Mouse (Mus musculus): ENCODE measurements around the gene Olfr998. TPM values are rescaled to one million over a fixed set of nuclear protein-coding genes. Genes with fewer than 3 reads are reported as not detected.
"Not testable (repeated sequence)": the region's sequence is repeated elsewhere in the genome, so short reads cannot be mapped to it uniquely, and the experiment has no call there.

Olfr998 gene
- polyA plus RNA-seq (2016; fragmentation: Nextera tagmentation; extraction: Ambion mirVana), result not detected in 2 replicates

- 73% methylated on average over 2 of the region's 2 CpGs for WGBS
- H3K9ac ChIP-seq; H3K4me2 ChIP-seq; H3K27ac ChIP-seq (ENCODE audit: poor library complexity, severe bottlenecking); H3K4me3 ChIP-seq; ATAC-seq (ENCODE audit: insufficient number of reproducible peaks, low FRiP score); H3K4me1 ChIP-seq (replicated peaks); H3K27me3 ChIP-seq (replicated peaks); H3K9me3 ChIP-seq (replicated peaks); H3K36me3 ChIP-seq: not testable (repeated sequence)
These were observed at the start of gene Olfr998 for GRCm38 (mm10) chr2:85588648-85589047. Olfr998 (plus strand) TSS chr2:85588948.

GRCm38 (mm10) chr2:85554806-85555205 is 33.9 kb upstream of the Olfr998 start:
- H3K27ac ChIP-seq (ENCODE audit: poor library complexity, severe bottlenecking), result no peak overlapping the region
- no peak overlapping the region for H3K4me2 ChIP-seq
- WGBS, result 55% methylated on average over 1 of the region's 1 CpGs
- H3K9me3 ChIP-seq (replicated peaks), result no peaks in the 10 kb centered on the region
- H3K36me3 ChIP-seq, result no peaks in the 10 kb centered on the region
- H3K27me3 ChIP-seq (replicated peaks), result no peaks in the 10 kb centered on the region
- H3K4me3 ChIP-seq, result no peak overlapping the region
- H3K9ac ChIP-seq, result no peak overlapping the region
- no peaks in the 10 kb centered on the region for H3K4me1 ChIP-seq (replicated peaks)
- no peak for ATAC-seq (ENCODE audit: insufficient number of reproducible peaks, low FRiP score)

DNA sequence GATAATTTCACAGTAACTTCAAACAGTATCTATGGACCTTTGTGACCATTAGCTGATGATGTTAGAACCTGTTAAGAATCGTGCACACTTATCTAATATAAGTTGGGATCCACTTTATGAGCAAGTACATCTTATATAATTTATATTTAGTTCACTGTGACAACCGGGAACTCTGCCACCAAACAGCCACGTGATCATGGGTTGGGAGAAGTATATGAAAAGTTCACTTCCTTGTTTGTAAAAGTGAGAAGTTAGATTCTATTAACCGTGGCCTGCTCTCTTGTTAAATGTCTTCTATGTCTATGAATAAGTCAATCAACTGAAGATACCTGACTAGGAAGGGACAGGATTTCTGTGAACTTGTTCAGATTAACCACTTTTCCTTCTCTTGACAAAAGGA is 28.5 kb upstream of the Olfr998 start:
- H3K27me3 ChIP-seq (replicated peaks), result no peaks in the 10 kb centered on the region
- H3K4me3 ChIP-seq, result no peak overlapping the region
- H3K36me3 ChIP-seq, result no peaks in the 10 kb centered on the region
- H3K4me2 ChIP-seq, result no peak overlapping the region
- no peak overlapping the region for H3K9ac ChIP-seq
- H3K4me1 ChIP-seq (replicated peaks), result no peaks in the 10 kb centered on the region
- no peak overlapping the region for H3K27ac ChIP-seq (ENCODE audit: poor library complexity, severe bottlenecking)
- no peaks in the 10 kb centered on the region for H3K9me3 ChIP-seq (replicated peaks)
- 46% methylated on average over 4 of the region's 4 CpGs for WGBS
- no peak for ATAC-seq (ENCODE audit: insufficient number of reproducible peaks, low FRiP score)

DNA sequence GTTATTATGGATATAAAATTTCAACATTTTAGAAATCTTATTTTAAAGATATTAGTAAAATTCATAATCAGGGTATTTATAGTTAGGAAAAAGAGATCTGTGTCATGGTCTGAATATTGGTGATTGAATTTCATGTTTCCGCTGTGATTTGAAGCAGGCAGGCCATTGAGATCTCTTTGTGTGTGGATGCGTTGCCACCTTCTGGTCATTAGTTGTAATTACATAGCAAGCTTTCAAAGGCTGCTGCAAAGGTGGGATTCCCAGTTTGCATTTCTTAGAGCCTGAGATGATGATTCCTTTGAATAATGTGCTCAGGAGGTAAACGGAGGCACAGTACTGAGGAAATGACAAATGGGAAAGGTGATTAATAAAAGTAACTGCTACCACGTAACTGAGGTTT is 27.6 kb upstream of the Olfr998 start:
- H3K4me2 ChIP-seq, result no peak overlapping the region
- H3K9ac ChIP-seq, result no peak overlapping the region
- no peaks in the 10 kb centered on the region for H3K36me3 ChIP-seq
- H3K27me3 ChIP-seq (replicated peaks), result no peaks in the 10 kb centered on the region
- no peak overlapping the region for H3K4me3 ChIP-seq
- 20% methylated on average over 4 of the region's 4 CpGs for WGBS
- H3K4me1 ChIP-seq (replicated peaks), result no peaks in the 10 kb centered on the region
- H3K9me3 ChIP-seq (replicated peaks), result no peaks in the 10 kb centered on the region
- no peak for ATAC-seq (ENCODE audit: insufficient number of reproducible peaks, low FRiP score)
- H3K27ac ChIP-seq (ENCODE audit: poor library complexity, severe bottlenecking), result no peak overlapping the region

DNA sequence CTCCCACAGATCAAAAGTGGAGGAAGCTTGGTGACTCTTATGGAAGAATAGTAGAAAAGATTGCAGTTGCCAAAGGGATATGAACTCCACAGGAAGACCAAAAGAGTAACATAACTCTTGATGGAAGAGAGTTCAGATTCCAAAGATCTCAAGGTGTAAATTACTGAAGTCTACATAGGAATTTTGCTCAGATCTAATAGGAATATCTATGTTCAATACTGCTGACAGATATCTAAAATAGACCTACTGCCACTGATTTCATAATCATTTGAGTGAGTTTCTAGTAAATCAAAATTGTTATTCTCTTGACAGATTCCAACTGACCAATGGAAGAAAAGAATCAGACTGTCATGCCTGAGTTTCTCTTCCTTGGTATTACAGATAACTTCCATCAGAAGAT is 9.8 kb upstream of the Olfr998 start, which contains the start of gene Olfr996:
TSS of gene Olfr996 (plus strand) at position 301 of the 400 bp plus-strand sequence.
- no peaks in the 10 kb centered on the region for H3K36me3 ChIP-seq
- H3K9ac ChIP-seq, result no peak within 1 kb of the TSS
- no peak within 1 kb of the TSS for H3K4me3 ChIP-seq
- no peaks in the 10 kb centered on the region for H3K9me3 ChIP-seq (replicated peaks)
- H3K4me1 ChIP-seq (replicated peaks), result no peaks in the 10 kb centered on the region
- ATAC-seq (ENCODE audit: insufficient number of reproducible peaks, low FRiP score), result no peak
- no peak within 1 kb of the TSS for H3K4me2 ChIP-seq
- H3K27me3 ChIP-seq (replicated peaks), result no peaks in the 10 kb centered on the region
- H3K27ac ChIP-seq (ENCODE audit: poor library complexity, severe bottlenecking), result no peak within 1 kb of the TSS

DNA sequence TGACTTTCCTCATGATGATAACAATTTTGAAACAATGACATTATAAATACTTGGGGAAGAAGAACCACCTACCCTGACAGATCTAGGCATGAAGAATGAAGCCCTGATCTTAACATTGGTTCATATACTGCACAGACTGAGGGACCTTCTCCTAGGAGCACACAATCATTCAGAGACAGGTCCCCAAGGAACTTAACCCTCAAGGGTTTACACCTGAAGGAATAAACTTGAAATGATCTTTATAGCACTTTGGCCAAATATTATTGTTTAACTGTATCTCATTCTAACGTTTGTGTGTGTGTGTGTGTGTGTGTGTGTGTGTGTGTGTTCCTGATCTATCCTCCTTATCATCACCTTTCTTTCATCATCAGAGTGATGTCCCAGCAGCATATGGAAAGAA is 23.1 kb downstream of the Olfr998 start, which contains the start of gene Olfr1000:
TSS of gene Olfr1000 (minus strand) at position 101 of the 400 bp plus-strand sequence.
- H3K4me3 ChIP-seq, result no peak within 1 kb of the TSS
- no peaks in the 10 kb centered on the region for H3K9me3 ChIP-seq (replicated peaks)
- no peaks in the 10 kb centered on the region for H3K27me3 ChIP-seq (replicated peaks)
- no peak for ATAC-seq (ENCODE audit: insufficient number of reproducible peaks, low FRiP score)
- H3K9ac ChIP-seq, result no peak within 1 kb of the TSS
- no peaks in the 10 kb centered on the region for H3K36me3 ChIP-seq
- WGBS, result 50% methylated on average over 1 of the region's 1 CpGs
- H3K4me2 ChIP-seq, result no peak within 1 kb of the TSS
- no peak within 1 kb of the TSS for H3K27ac ChIP-seq (ENCODE audit: poor library complexity, severe bottlenecking)
- H3K4me1 ChIP-seq (replicated peaks), result no peaks in the 10 kb centered on the region

Other genes starting within 250 kb of the Olfr998 start
- not detected in 2 replicates for gene Olfr987, start 249.6 kb upstream of the Olfr998 start, polyA plus RNA-seq (2016; fragmentation: Nextera tagmentation; extraction: Ambion mirVana)
- not detected in 2 replicates for gene Olfr988, start 225.7 kb upstream of the Olfr998 start, polyA plus RNA-seq (2016; fragmentation: Nextera tagmentation; extraction: Ambion mirVana)
- gene Olfr992, start 179.5 kb upstream of the Olfr998 start, polyA plus RNA-seq (2016; fragmentation: Nextera tagmentation; extraction: Ambion mirVana), result not detected in 2 replicates
- gene Olfr993, start 174.1 kb upstream of the Olfr998 start, polyA plus RNA-seq (2016; fragmentation: Nextera tagmentation; extraction: Ambion mirVana), result not detected in 2 replicates
- not detected in 2 replicates for gene Olfr994, start 152.5 kb upstream of the Olfr998 start, polyA plus RNA-seq (2016; fragmentation: Nextera tagmentation; extraction: Ambion mirVana)
- gene Olfr995, start 145.3 kb upstream of the Olfr998 start, polyA plus RNA-seq (2016; fragmentation: Nextera tagmentation; extraction: Ambion mirVana), result not detected in 2 replicates
- gene 4833423E24Rik, start 69.9 kb upstream of the Olfr998 start, polyA plus RNA-seq (2016; fragmentation: Nextera tagmentation; extraction: Ambion mirVana), result not detected in 2 replicates
- not detected in 2 replicates for gene Olfr996, start 9.7 kb upstream of the Olfr998 start, polyA plus RNA-seq (2016; fragmentation: Nextera tagmentation; extraction: Ambion mirVana)
- gene Olfr1000, start 23.0 kb downstream of the Olfr998 start, polyA plus RNA-seq (2016; fragmentation: Nextera tagmentation; extraction: Ambion mirVana), result not detected in 2 replicates
- gene Olfr1002, start 61.8 kb downstream of the Olfr998 start, polyA plus RNA-seq (2016; fragmentation: Nextera tagmentation; extraction: Ambion mirVana), result not detected in 2 replicates
- gene Olfr154, start 75.5 kb downstream of the Olfr998 start, polyA plus RNA-seq (2016; fragmentation: Nextera tagmentation; extraction: Ambion mirVana), result not detected in 2 replicates
- gene Olfr1006, start 89.8 kb downstream of the Olfr998 start, polyA plus RNA-seq (2016; fragmentation: Nextera tagmentation; extraction: Ambion mirVana), result not detected in 2 replicates
- not detected in 2 replicates for gene Olfr1008, start 100.5 kb downstream of the Olfr998 start, polyA plus RNA-seq (2016; fragmentation: Nextera tagmentation; extraction: Ambion mirVana)
- not detected in 2 replicates for gene Olfr1009, start 126.5 kb downstream of the Olfr998 start, polyA plus RNA-seq (2016; fragmentation: Nextera tagmentation; extraction: Ambion mirVana)
- not detected in 2 replicates for gene Olfr1012, start 173.8 kb downstream of the Olfr998 start, polyA plus RNA-seq (2016; fragmentation: Nextera tagmentation; extraction: Ambion mirVana)
- gene Olfr1013, start 178.2 kb downstream of the Olfr998 start, polyA plus RNA-seq (2016; fragmentation: Nextera tagmentation; extraction: Ambion mirVana), result not detected in 2 replicates
- gene Olfr1014, start 183.8 kb downstream of the Olfr998 start, polyA plus RNA-seq (2016; fragmentation: Nextera tagmentation; extraction: Ambion mirVana), result not detected in 2 replicates
- not detected in 2 replicates for gene Olfr1015, start 193.1 kb downstream of the Olfr998 start, polyA plus RNA-seq (2016; fragmentation: Nextera tagmentation; extraction: Ambion mirVana)
- gene Olfr1016, start 213.6 kb downstream of the Olfr998 start, polyA plus RNA-seq (2016; fragmentation: Nextera tagmentation; extraction: Ambion mirVana), result not detected in 2 replicates
- not detected in 2 replicates for gene Olfr1018, start 229.5 kb downstream of the Olfr998 start, polyA plus RNA-seq (2016; fragmentation: Nextera tagmentation; extraction: Ambion mirVana)